Mouse (Mus musculus): ENCODE measurements around the gene Tgm3. TPM values are rescaled to one million over a fixed set of nuclear protein-coding genes. Genes with fewer than 3 reads are reported as not detected.

Tgm3 gene
- total RNA-seq (2023): 10 to 100 TPM in 1 of 2 experiments, 1 to 10 TPM in 1; 7.8 to 13.8 TPM

DNA sequence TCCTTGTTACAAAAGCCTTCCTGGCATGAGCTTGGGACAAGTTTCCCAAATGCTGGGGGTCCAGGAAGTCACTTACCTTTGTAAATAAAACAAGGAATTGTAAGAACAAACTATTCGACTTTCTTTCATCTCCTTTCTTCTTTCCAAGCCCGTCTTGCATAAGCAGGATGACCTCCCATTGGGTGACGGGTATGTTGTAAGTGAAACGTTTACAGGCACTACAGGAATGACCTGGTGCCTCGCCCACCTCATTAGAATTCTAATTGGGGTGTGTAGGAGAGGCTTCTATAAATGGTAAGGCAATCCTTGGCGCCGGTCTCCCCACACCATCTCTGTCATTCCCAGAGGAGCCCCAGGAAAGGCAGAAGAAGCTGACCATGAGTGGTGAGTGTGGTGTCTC, at the start of gene Tgm3:
Gene Tgm3 (plus strand): TSS at position 324 of the 400 bp plus-strand sequence.

Other genes with a start within 250 kb of the Tgm3 start
- gene Stk35, start 211.8 kb upstream of the Tgm3 start, total RNA-seq (2023): 10 to 100 TPM; 21.8 to 24.1 TPM
- gene Tgm6, start 100.1 kb downstream of the Tgm3 start, total RNA-seq (2023): not detected
- 100 to 1,000 TPM; 152 to 163 TPM for gene Snrpb, start 167.1 kb downstream of the Tgm3 start, total RNA-seq (2023)
- gene Tmc2, start 182.8 kb downstream of the Tgm3 start, total RNA-seq (2023): not detected